Mouse (Mus musculus) G1E (cell line): ENCODE results near the gene Abcb1b.

Experiments
- CTCF ChIP-seq: IDR thresholded peaks from 2 replicates; pipeline ENCODE4 v1.5.1; 2012; ENCODE audit warnings: low read depth, low read length, inconsistent platforms, mixed read lengths
- GATA1 ChIP-seq: IDR thresholded peaks from 2 replicates; pipeline ENCODE4 v1.6.1; 2012; ENCODE audit warnings: borderline replicate concordance, low read length, inconsistent platforms, mixed read lengths
- POLR2AphosphoS5 ChIP-seq: IDR thresholded peaks from 2 replicates; pipeline ENCODE4 v1.6.1; 2012; ENCODE audit warnings: low read depth, low read length, inconsistent platforms; ENCODE audit not compliant: insufficient replicate concordance
- TAL1 ChIP-seq: conservative IDR thresholded peaks from 2 replicates; pipeline ENCODE4 v1.6.1; 2012; ENCODE audit warnings: low read depth, low read length, inconsistent platforms, mixed read lengths

DNA sequence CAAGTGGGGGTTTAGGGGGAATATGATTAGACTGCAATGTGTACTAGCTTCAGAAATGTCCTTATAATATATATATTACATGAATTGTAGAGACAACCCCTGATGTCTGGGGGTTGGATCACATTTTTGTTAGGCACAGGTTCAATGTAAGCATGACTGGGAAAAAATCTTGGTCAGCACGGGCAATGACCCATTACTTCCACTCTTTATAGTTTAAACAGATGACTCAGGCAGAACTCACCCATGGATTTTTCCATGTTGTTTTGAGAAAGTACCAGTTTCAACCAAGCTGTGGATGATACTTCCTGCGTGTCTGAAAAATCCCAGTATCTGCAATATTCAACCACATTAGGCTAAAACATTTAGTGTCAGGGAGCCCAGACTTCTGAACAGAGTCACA, 79.1 kb downstream of the Abcb1b start:
- TF ChIP-seq CTCF (no peak), GATA1 (no peak), TAL1 (no peak), POLR2AphosphoS5 (no peak)
